In the genomic region with DNA sequence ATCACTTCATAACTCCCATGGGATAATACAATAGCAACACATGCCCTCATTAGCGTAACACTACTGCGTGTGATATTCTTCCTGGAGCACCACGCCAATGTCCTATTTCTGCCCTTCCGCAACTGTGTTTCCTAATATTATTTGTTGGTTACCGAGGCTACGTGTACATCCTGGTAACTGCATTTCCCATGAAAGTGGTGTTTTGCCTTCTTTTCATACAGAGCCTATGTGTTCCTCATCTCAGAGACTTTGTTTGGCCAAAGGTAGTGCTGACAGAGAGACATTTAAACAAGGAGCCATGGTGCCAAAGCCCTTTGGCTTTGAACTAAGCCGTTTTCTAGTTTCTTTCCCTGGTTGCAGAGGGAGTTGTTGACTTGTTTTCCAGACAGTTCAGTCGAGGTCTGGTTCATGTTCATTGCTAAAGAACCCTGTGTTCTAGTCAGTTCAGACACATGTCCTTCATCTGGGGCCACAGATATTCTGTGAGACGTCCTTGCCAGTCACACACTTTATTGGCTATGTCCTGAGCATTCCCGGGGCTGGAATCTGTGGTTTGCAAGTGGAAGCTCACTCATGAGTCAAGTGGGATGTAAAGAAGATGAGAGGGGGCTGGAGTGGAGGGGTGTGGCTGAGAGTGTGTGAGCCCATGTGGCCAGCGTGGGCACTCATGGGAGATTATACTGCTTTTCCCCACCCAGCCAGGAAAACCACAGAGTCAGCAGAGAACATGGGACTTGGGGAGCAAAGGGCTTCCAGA, we compare ENCODE assay signal across 21 mouse cellular contexts. TPM values are rescaled to one million over a fixed set of nuclear protein-coding genes. Genes with fewer than 3 reads are reported as not detected.
DNase-seq lines count a peak whose midpoint lies in the region; ATAC-seq and TF ChIP-seq lines count a peak whose summit lies in the region.
"Had no signal": no experiment of that assay in that cellular context is flagged by ENCODE, and none has a peak within 500 bp of the region (broad histone marks: within the 10 kb centered on the region; RNA-seq: fewer than 3 reads in every experiment).

No protein-coding gene starts in this region.

- no peaks in the 10 kb centered on the region for H3K36me3 ChIP-seq in embryonic facial prominence, embryonic 15.5 days
- H3K36me3 ChIP-seq in embryonic facial prominence, embryonic 10.5 days (replicated peaks), result no peaks in the 10 kb centered on the region
- no peaks in the 10 kb centered on the region for H3K36me3 ChIP-seq in stomach, postnatal 0 days (ENCODE audit: control insufficient read depth, insufficient read depth, low read length)
- no peaks in the 10 kb centered on the region for H3K36me3 ChIP-seq in hindbrain, embryonic 12.5 days
- H3K36me3 ChIP-seq: embryonic facial prominence, embryonic 12.5 days; neural tube, embryonic 13.5 days had no signal

- H3K27me3 ChIP-seq in embryonic facial prominence, embryonic 15.5 days, result no peaks in the 10 kb centered on the region
- H3K27me3 ChIP-seq in embryonic facial prominence, embryonic 10.5 days (replicated peaks; ENCODE audit: low read depth, poor library complexity, severe bottlenecking), result peaks cover 9% of the 10 kb centered on the region; the same call in 1 of the 2 replicates
- no peaks in the 10 kb centered on the region for H3K27me3 ChIP-seq in stomach, postnatal 0 days (ENCODE audit: control insufficient read depth, insufficient read depth, low read length)
- H3K27me3 ChIP-seq in hindbrain, embryonic 12.5 days, result no peaks in the 10 kb centered on the region
- H3K27me3 ChIP-seq: CH12.LX; embryonic facial prominence, embryonic 12.5 days; neural tube, embryonic 13.5 days had no signal

- WGBS in embryonic facial prominence, embryonic 15.5 days, result 65% methylated on average over 11 of the region's 11 CpGs
- 85% methylated on average over 11 of the region's 11 CpGs for WGBS in embryonic facial prominence, embryonic 10.5 days
- 75% methylated on average over 11 of the region's 11 CpGs for WGBS in stomach, postnatal 0 days
- WGBS in hindbrain, embryonic 12.5 days, result 86% methylated on average over 11 of the region's 11 CpGs

- DNase-seq in embryonic facial prominence, embryonic 10.5 days (ENCODE audit: low spot score), result no peak
- DNase-seq in heart, adult 8-10 months (ENCODE audit: low spot score), result peak; percentile 84
- no peak for DNase-seq in heart, postnatal 4 days
- DNase-seq in 3134 (ENCODE audit: extremely low read depth, insufficient read length, low spot score), result peak; percentile 37
- peak; percentile 43 for DNase-seq in lung, postnatal 10 days
- no peak for DNase-seq in stomach, postnatal 0 days (ENCODE audit: low spot score)
- DNase-seq: adrenal gland, adult 8-10 months; cerebellum, adult 11 months; kidney, adult 11 months; liver; lung, embryonic 14.5 days; right cerebral cortex, postnatal 14 days had no signal

- H3K4me1 ChIP-seq in embryonic facial prominence, embryonic 15.5 days, result peaks cover 11% of the 10 kb centered on the region; the same call in 1 of the 2 replicates
- H3K4me1 ChIP-seq in embryonic facial prominence, embryonic 10.5 days, result peaks cover 27% of the 10 kb centered on the region
- H3K4me1 ChIP-seq in stomach, postnatal 0 days (replicated peaks; ENCODE audit: control insufficient read depth, insufficient read depth), result peaks cover 2% of the 10 kb centered on the region; the same call in 1 of the 2 replicates
- H3K4me1 ChIP-seq in hindbrain, embryonic 12.5 days, result peaks cover 22% of the 10 kb centered on the region

- TF ChIP-seq CTCF in stomach, postnatal 0 days (IDR thresholded peaks at IDR 0.05; ENCODE audit: low read depth), result no peak

- peak overlapping the region; percentile 48; the same call in 1 of the 2 replicates for H3K27ac ChIP-seq in embryonic facial prominence, embryonic 15.5 days (replicated peaks)
- no peak overlapping the region for H3K27ac ChIP-seq in embryonic facial prominence, embryonic 10.5 days (replicated peaks)
- H3K27ac ChIP-seq in stomach, postnatal 0 days (replicated peaks), result no peak overlapping the region
- no peak overlapping the region for H3K27ac ChIP-seq in hindbrain, embryonic 12.5 days
- H3K27ac ChIP-seq: embryonic facial prominence, embryonic 12.5 days; hindbrain, postnatal 0 days; neural tube, embryonic 13.5 days had no signal

- H3K9ac ChIP-seq in embryonic facial prominence, embryonic 15.5 days, result no peak overlapping the region
- H3K9ac ChIP-seq in stomach, postnatal 0 days (ENCODE audit: low read length), result no peak overlapping the region
- H3K9ac ChIP-seq in hindbrain, embryonic 12.5 days, result no peak overlapping the region
- H3K9ac ChIP-seq: embryonic facial prominence, embryonic 12.5 days; lung, embryonic 14.5 days; neural tube, embryonic 13.5 days had no signal

- no peak for TF ChIP-seq EP300 in stomach, postnatal 0 days (optimal IDR thresholded peaks at IDR 0.05)

- ATAC-seq in embryonic facial prominence, embryonic 15.5 days (ENCODE audit: insufficient number of reproducible peaks, low FRiP score, low TSS enrichment, low read depth), result peak; percentile 65; the same call in 1 of the 2 replicates
- ATAC-seq in stomach, postnatal 0 days (ENCODE audit: low FRiP score, low TSS enrichment), result no peak
- no peak for ATAC-seq in hindbrain, embryonic 12.5 days (ENCODE audit: low FRiP score)
- ATAC-seq: hindbrain, postnatal 0 days had no signal

- H3K4me3 ChIP-seq in embryonic facial prominence, embryonic 15.5 days (replicated peaks), result no peak overlapping the region
- H3K4me3 ChIP-seq in embryonic facial prominence, embryonic 10.5 days, result no peak overlapping the region
- no peak overlapping the region for H3K4me3 ChIP-seq in stomach, postnatal 0 days (ENCODE audit: low read depth, low read length)
- H3K4me3 ChIP-seq in hindbrain, embryonic 12.5 days, result no peak overlapping the region
- H3K4me3 ChIP-seq: embryonic facial prominence, embryonic 12.5 days; neural tube, embryonic 13.5 days had no signal

- H3K9me3 ChIP-seq in embryonic facial prominence, embryonic 15.5 days (replicated peaks), result no peaks in the 10 kb centered on the region
- H3K9me3 ChIP-seq in embryonic facial prominence, embryonic 10.5 days, result no peaks in the 10 kb centered on the region
- no peaks in the 10 kb centered on the region for H3K9me3 ChIP-seq in stomach, postnatal 0 days (ENCODE audit: control insufficient read depth, low read length)
- no peaks in the 10 kb centered on the region for H3K9me3 ChIP-seq in hindbrain, embryonic 12.5 days (replicated peaks)
- H3K9me3 ChIP-seq: embryonic facial prominence, embryonic 12.5 days; neural tube, embryonic 13.5 days had no signal

- no peak overlapping the region for H3K4me2 ChIP-seq in embryonic facial prominence, embryonic 15.5 days (replicated peaks)
- no peak overlapping the region for H3K4me2 ChIP-seq in stomach, postnatal 0 days (replicated peaks; ENCODE audit: low read depth)
- no peak overlapping the region for H3K4me2 ChIP-seq in hindbrain, embryonic 12.5 days (replicated peaks)
- H3K4me2 ChIP-seq: embryonic facial prominence, embryonic 12.5 days; lung, embryonic 14.5 days; neural tube, embryonic 13.5 days had no signal

RNA-seq across cellular contexts. Expression of gene Cipc, which starts 10.1 kb away (rescaled TPM):
- polyA plus RNA-seq in embryonic facial prominence, embryonic 15.5 days (2015; fragmentation: Nextera tagmentation; extraction: Ambion mirVana), result 20.3 and 23.2 TPM in 2 replicates
- 35.1 and 37.1 TPM in 2 replicates for polyA plus RNA-seq in embryonic facial prominence, embryonic 10.5 days (2016; fragmentation: Nextera tagmentation; extraction: Ambion mirVana)
- total RNA-seq in heart, adult 8-10 months (2022), result 10 to 100 TPM; 42.4 to 53.8 (median 48.3) TPM
- 10 to 100 TPM; 34.1 to 39.3 TPM for total RNA-seq in heart, postnatal 4 days (2021)
- 10.1 and 10.8 TPM in 2 replicates for polyA plus RNA-seq in stomach, postnatal 0 days (2015; fragmentation: Nextera tagmentation; extraction: Ambion mirVana)
- 41.1 and 46.9 TPM in 2 replicates for polyA plus RNA-seq in hindbrain, embryonic 12.5 days (2016; fragmentation: Nextera tagmentation; extraction: Ambion mirVana)

RNA-seq across cellular contexts. Expression of gene Irf2bpl, which starts 52.2 kb away (rescaled TPM):
- polyA plus RNA-seq in embryonic facial prominence, embryonic 15.5 days (2015; fragmentation: Nextera tagmentation; extraction: Ambion mirVana), result 45.2 and 50.6 TPM in 2 replicates
- 13.5 and 17.3 TPM in 2 replicates for polyA plus RNA-seq in embryonic facial prominence, embryonic 10.5 days (2016; fragmentation: Nextera tagmentation; extraction: Ambion mirVana)
- 10 to 100 TPM; 26.2 to 30.4 (median 27.8) TPM for total RNA-seq in heart, adult 8-10 months (2022)
- 10 to 100 TPM; 85.8 to 86.2 TPM for total RNA-seq in heart, postnatal 4 days (2021)
- 19.1 and 19.8 TPM in 2 replicates for polyA plus RNA-seq in stomach, postnatal 0 days (2015; fragmentation: Nextera tagmentation; extraction: Ambion mirVana)
- 75.9 and 86.3 TPM in 2 replicates for polyA plus RNA-seq in hindbrain, embryonic 12.5 days (2016; fragmentation: Nextera tagmentation; extraction: Ambion mirVana)

RNA-seq across cellular contexts. Expression of gene Zdhhc22, which starts 53.5 kb away (rescaled TPM):
- 0.12 TPM in 1 of 2 replicates, not detected in the other for polyA plus RNA-seq in embryonic facial prominence, embryonic 15.5 days (2015; fragmentation: Nextera tagmentation; extraction: Ambion mirVana)
- polyA plus RNA-seq in embryonic facial prominence, embryonic 10.5 days (2016; fragmentation: Nextera tagmentation; extraction: Ambion mirVana), result 0.05 and 0.06 TPM in 2 replicates
- not detected for total RNA-seq in heart, adult 8-10 months (2022)
- total RNA-seq in heart, postnatal 4 days (2021), result not detected
- polyA plus RNA-seq in stomach, postnatal 0 days (2015; fragmentation: Nextera tagmentation; extraction: Ambion mirVana), result 0.53 and 0.58 TPM in 2 replicates
- 2.9 and 3.7 TPM in 2 replicates for polyA plus RNA-seq in hindbrain, embryonic 12.5 days (2016; fragmentation: Nextera tagmentation; extraction: Ambion mirVana)
- total RNA-seq: CH12.LX; gastrocnemius, postnatal 4 days; heart, postnatal 10 days had no signal
- polyA plus RNA-seq: lung, embryonic 14.5 days; urinary bladder, adult 2 months had no signal

Comparison
In these comparisons a context has a peak if more than half of its experiments do, and no peak if none do; other contexts are left out.
1. DNase-seq: peak in heart, adult 8-10 months (single experiment), 3134 (single experiment) and lung, postnatal 10 days (single experiment); none in embryonic facial prominence, embryonic 10.5 days (single experiment), heart, postnatal 4 days (single experiment) and stomach, postnatal 0 days (single experiment).